Mouse (Mus musculus) liver, embryonic 11.5 days (tissue): ENCODE data around the gene Pigw. TPM values are rescaled to one million over a fixed set of nuclear protein-coding genes. Genes with fewer than 3 reads are reported as not detected.

Source experiments
- microRNA-seq: library from miRNA; unstranded; fragments of <30 nt; microRNA quantifications from one replicate; pipeline ENCODE4, GENCODE M21; 2017; ENCODE audit warnings: borderline number of aligned reads
- polyA plus RNA-seq: library from polyadenylated mRNA; unstranded; fragments of >200 nt; fragmentation: Nextera tagmentation; extraction: Ambion mirVana; gene quantifications from 2 replicates; pipeline ENCODE4 v1.2.1, GENCODE M21; 2014

The Pigw gene
- polyA plus RNA-seq, 1 experiment from 2014 or later: 5.0 TPM

Small RNA genes lying within 50 kb of the gene (microRNA-seq; reads per million reads assigned to microRNA genes)
- not detected for gene Gm23564

Other genes with a start within 250 kb of the Pigw start
- 19.4 and 20.5 TPM in 2 replicates for gene Mrm1, start 60.8 kb downstream of the Pigw start, polyA plus RNA-seq
- 115 and 119 TPM in 2 replicates for gene Dhrs11, start 51.3 kb downstream of the Pigw start, polyA plus RNA-seq
- gene Ggnbp2, start 9.5 kb downstream of the Pigw start, polyA plus RNA-seq: 78.0 and 80.2 TPM in 2 replicates
- gene Myo19, start 137 bp downstream of the Pigw start, polyA plus RNA-seq: 10.3 and 12.4 TPM in 2 replicates
- 85.8 and 91.9 TPM in 2 replicates for gene Znhit3, start 36.1 kb upstream of the Pigw start, polyA plus RNA-seq
- gene Car4, start 77.5 kb upstream of the Pigw start, polyA plus RNA-seq: 13.0 and 14.2 TPM in 2 replicates